Mouse (Mus musculus): ENCODE data around the gene Shq1.

- TF ChIP-seq CTCF (IDR thresholded peaks at IDR 0.05; ENCODE audit: extremely low read depth, insufficient read depth, insufficient read length, insufficient replicate concordance) (no peak), POLR2A (IDR thresholded peaks at IDR 0.05; ENCODE audit: low read depth, low read length) (no peak)
Measured at GRCm38 (mm10) chr6:100608429-100608828, 62.5 kb downstream of the Shq1 start.

All from spleen, adult 2 months (tissue).